Mouse (Mus musculus): ENCODE results near the gene Dcps. TPM values are rescaled to one million over a fixed set of nuclear protein-coding genes. Genes with fewer than 3 reads are reported as not detected.

Dcps gene
- total and polyA plus RNA-seq, 2 experiments: 21.0 to 27.4 TPM

DNA sequence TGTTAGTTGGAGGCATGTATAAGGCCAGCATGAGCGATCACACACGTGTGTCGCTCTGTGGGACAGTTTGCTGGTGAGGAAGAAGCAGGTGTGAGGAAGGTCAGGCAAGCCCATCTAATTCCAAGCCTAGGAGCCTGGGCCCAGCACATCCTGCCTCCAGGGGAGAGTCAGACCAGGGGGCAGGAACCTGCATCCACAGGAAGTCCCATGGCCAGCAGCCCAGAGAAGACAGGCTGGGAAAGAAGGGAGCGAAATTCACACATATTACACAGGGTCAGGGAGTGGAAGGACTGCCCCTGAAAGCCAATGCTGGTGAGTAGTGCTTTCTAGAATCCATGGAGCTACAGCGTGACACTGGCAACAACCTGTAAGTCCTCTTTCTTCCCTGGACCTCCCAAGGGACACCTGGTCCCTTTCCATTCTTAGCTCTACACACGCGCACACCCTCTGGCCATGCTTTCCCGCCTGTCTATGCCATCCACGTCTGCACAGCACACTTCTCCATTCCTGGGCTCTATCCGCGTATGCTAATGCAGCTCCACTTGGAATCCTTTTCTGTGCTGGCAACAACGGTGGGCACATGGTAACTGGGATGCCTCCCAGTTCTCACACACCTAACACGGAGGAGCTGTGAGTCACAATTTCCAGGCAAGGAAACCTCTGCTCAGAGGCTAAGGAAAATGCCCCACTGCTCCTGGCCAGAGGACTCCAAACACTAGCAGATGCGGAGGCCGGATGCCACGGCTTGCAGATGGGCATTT, 44.0 kb downstream of the Dcps start:
- H3K9ac ChIP-seq (ENCODE audit: low read depth, low read length): no peak overlapping the region
- no peaks in the 10 kb centered on the region for H3K27me3 ChIP-seq (ENCODE audit: control insufficient read depth, insufficient read depth, low read length)
- no peak for TF ChIP-seq CTCF (IDR thresholded peaks at IDR 0.05; ENCODE audit: low read depth, low read length)
- TF ChIP-seq POLR2A (IDR thresholded peaks at IDR 0.05; ENCODE audit: extremely low read depth, insufficient read depth, low read length): no peak
- H3K36me3 ChIP-seq (ENCODE audit: control insufficient read depth, insufficient read depth, low read length): no peaks in the 10 kb centered on the region
- peak overlapping the region; percentile 27 for H3K27ac ChIP-seq (replicated peaks; ENCODE audit: insufficient read depth, low read depth, low read length)
- peaks cover 40% of the 10 kb centered on the region for H3K4me1 ChIP-seq (ENCODE audit: control insufficient read depth, insufficient read depth, low read length)
- WGBS: 83% methylated on average over 16 of the region's 16 CpGs
- DNase-seq (ENCODE audit: extremely low read depth, low read depth, low spot score): no peak
- H3K79me2 ChIP-seq (ENCODE audit: control insufficient read depth, insufficient read depth, low read length): no peaks in the 10 kb centered on the region
- no peak overlapping the region for H3K4me3 ChIP-seq (ENCODE audit: insufficient read depth, low read depth, low read length)

DNA sequence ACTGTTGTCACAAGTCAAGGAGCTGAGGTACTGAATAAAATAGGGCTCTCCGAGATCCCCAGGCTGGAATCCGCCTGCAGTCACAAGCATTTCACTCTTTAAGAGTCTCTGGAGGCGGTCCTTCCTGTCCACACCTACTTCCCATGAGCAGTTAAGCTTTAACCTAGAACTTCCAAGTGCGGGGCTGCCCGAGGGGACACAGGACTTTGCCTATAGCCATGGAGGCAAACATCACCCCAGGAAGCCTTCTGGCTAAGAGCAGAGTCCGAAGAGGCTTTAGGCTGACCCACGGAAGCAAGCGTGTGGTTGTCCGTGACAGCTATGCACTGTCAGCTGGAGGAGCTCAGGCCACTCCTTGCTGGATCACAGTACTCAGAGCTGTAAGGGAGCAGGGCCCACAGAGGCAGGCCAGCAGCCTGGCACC, 46.9 kb downstream of the Dcps start:
- DNase-seq (ENCODE audit: extremely low read depth, low read depth, low spot score): peak; percentile 80
- Histone ChIP-seq H3K4me1 (ENCODE audit: control insufficient read depth, insufficient read depth, low read length) (peaks cover 53% of the 10 kb centered on the region), H3K36me3 (ENCODE audit: control insufficient read depth, insufficient read depth, low read length) (no peaks in the 10 kb centered on the region)

DNA sequence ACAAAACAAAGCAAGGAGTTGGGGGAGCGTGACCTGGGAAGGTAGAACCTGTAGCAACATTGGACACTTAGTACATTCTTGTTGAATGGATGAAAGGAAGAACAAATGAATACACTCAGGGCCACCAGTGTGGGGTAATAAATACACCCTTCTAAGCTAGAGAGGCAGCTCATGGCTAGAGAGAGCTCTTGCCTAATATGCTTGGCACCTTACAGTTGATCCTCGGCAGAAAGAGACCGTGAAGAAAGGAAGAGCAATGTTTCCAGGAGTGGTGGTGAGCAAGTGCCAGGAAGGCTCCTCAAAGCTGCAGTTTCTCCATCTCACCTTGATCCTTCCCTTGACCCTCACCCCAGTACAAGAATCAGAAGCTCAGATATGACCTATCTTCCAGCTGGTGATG, 47.3 kb downstream of the Dcps start:
- H3K4me1 ChIP-seq (ENCODE audit: control insufficient read depth, insufficient read depth, low read length): peaks cover 50% of the 10 kb centered on the region
- H3K4me3 ChIP-seq (ENCODE audit: insufficient read depth, low read depth, low read length): peak overlapping the region; percentile 62
- DNase-seq (ENCODE audit: extremely low read depth, low read depth, low spot score): peak; percentile 71
- no peaks in the 10 kb centered on the region for H3K36me3 ChIP-seq (ENCODE audit: control insufficient read depth, insufficient read depth, low read length)
- no peak for TF ChIP-seq CTCF (IDR thresholded peaks at IDR 0.05; ENCODE audit: low read depth, low read length)
- no peak for TF ChIP-seq POLR2A (IDR thresholded peaks at IDR 0.05; ENCODE audit: extremely low read depth, insufficient read depth, low read length)
- H3K79me2 ChIP-seq (ENCODE audit: control insufficient read depth, insufficient read depth, low read length): no peaks in the 10 kb centered on the region
- peak overlapping the region; percentile 99 for H3K27ac ChIP-seq (replicated peaks; ENCODE audit: insufficient read depth, low read depth, low read length)
- peak overlapping the region; percentile 90 for H3K9ac ChIP-seq (ENCODE audit: low read depth, low read length)
- 25% methylated on average over 3 of the region's 3 CpGs for WGBS
- no peaks in the 10 kb centered on the region for H3K27me3 ChIP-seq (ENCODE audit: control insufficient read depth, insufficient read depth, low read length)

More for the DNA sequence above, 46.9 kb downstream of the Dcps start:
- Histone ChIP-seq H3K27ac (replicated peaks; ENCODE audit: insufficient read depth, low read depth, low read length) (peak overlapping the region; percentile 99), H3K79me2 (ENCODE audit: control insufficient read depth, insufficient read depth, low read length) (no peaks in the 10 kb centered on the region), H3K4me3 (ENCODE audit: insufficient read depth, low read depth, low read length) (peak overlapping the region; percentile 62), H3K9ac (ENCODE audit: low read depth, low read length) (peak overlapping the region; percentile 90), H3K27me3 (ENCODE audit: control insufficient read depth, insufficient read depth, low read length) (no peaks in the 10 kb centered on the region)
- WGBS: 17% methylated on average over 9 of the region's 9 CpGs
- TF ChIP-seq CTCF (IDR thresholded peaks at IDR 0.05; ENCODE audit: low read depth, low read length) (no peak), POLR2A (IDR thresholded peaks at IDR 0.05; ENCODE audit: extremely low read depth, insufficient read depth, low read length) (no peak; the same call in 1 of the 2 replicates)

DNA sequence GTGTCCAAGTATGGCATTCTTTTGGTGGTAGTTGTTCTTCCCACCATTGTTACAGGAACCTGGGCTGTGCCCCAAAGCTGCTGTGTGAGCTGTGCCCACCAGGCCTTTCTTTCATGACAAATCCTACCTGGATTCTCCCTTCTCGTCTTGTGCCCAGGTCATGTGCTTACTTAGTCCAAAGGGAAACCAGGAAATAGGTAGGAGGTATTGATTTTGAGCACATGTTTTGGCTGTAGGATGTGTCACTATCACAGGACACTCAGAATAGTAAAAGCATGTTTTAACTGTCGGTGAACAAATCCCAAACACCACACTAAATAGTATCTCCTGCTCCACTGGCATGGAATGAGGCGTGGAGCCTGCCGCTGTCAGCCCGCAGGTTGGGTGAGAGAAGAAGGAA, 48.3 kb downstream of the Dcps start:
- H3K27ac ChIP-seq (replicated peaks; ENCODE audit: insufficient read depth, low read depth, low read length): peak overlapping the region; percentile 99
- no peaks in the 10 kb centered on the region for H3K79me2 ChIP-seq (ENCODE audit: control insufficient read depth, insufficient read depth, low read length)
- peak; percentile 98 for DNase-seq (ENCODE audit: extremely low read depth, low read depth, low spot score)
- WGBS: 14% methylated on average over 5 of the region's 5 CpGs
- no peaks in the 10 kb centered on the region for H3K36me3 ChIP-seq (ENCODE audit: control insufficient read depth, insufficient read depth, low read length)
- no peaks in the 10 kb centered on the region for H3K27me3 ChIP-seq (ENCODE audit: control insufficient read depth, insufficient read depth, low read length)
- peak; percentile 24; the same call in 1 of the 2 replicates for TF ChIP-seq POLR2A (IDR thresholded peaks at IDR 0.05; ENCODE audit: extremely low read depth, insufficient read depth, low read length)
- TF ChIP-seq CTCF (IDR thresholded peaks at IDR 0.05; ENCODE audit: low read depth, low read length): no peak
- H3K9ac ChIP-seq (ENCODE audit: low read depth, low read length): peak overlapping the region; percentile 90
- peaks cover 60% of the 10 kb centered on the region for H3K4me1 ChIP-seq (ENCODE audit: control insufficient read depth, insufficient read depth, low read length)
- H3K4me3 ChIP-seq (ENCODE audit: insufficient read depth, low read depth, low read length): peak overlapping the region; percentile 62

DNA sequence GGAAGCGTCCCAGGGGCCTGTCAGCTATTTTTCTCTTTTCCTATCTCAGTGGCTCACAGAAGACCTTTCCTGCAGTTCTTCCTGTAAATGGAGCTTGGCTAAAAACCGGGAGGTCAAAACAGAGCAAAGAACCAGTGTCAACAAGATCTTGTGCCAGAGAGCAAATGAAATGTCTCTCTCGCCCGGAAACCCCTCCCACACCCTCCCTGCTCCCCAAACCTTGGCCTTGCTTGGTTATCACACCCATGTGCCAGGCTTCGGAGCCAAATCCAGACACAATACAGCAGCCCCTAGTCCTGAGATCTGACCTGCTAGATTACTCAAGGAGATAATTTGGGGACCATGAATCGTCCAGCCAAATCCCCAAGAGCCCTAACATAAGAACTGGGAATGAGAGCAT, 48.7 kb downstream of the Dcps start:
- Histone ChIP-seq H3K4me3 (ENCODE audit: insufficient read depth, low read depth, low read length) (no peak overlapping the region), H3K79me2 (ENCODE audit: control insufficient read depth, insufficient read depth, low read length) (no peaks in the 10 kb centered on the region), H3K36me3 (ENCODE audit: control insufficient read depth, insufficient read depth, low read length) (no peaks in the 10 kb centered on the region), H3K27ac (replicated peaks; ENCODE audit: insufficient read depth, low read depth, low read length) (peak overlapping the region; percentile 99), H3K27me3 (ENCODE audit: control insufficient read depth, insufficient read depth, low read length) (no peaks in the 10 kb centered on the region), H3K9ac (ENCODE audit: low read depth, low read length) (peak overlapping the region; percentile 75), H3K4me1 (ENCODE audit: control insufficient read depth, insufficient read depth, low read length) (peaks cover 64% of the 10 kb centered on the region)
- peak; percentile 97 for DNase-seq (ENCODE audit: extremely low read depth, low read depth, low spot score)
- 3% methylated on average over 6 of the region's 6 CpGs for WGBS
- TF ChIP-seq CTCF (IDR thresholded peaks at IDR 0.05; ENCODE audit: low read depth, low read length) (no peak), POLR2A (IDR thresholded peaks at IDR 0.05; ENCODE audit: extremely low read depth, insufficient read depth, low read length) (no peak)

DNA sequence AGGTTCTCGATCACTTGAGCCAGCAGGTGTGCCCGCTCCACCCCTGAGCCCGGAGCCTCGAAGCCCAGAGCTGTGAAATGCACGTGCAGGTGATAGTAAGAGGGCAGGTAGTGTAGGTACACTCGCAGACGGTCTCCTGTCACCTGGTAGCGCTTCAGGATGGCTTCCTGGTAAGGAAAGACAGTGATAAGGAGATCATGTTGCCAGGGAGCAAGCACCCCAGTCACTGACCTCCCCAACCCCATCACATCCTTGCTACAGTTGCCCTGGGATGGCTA, 51.2 kb downstream of the Dcps start:
- DNase-seq (ENCODE audit: extremely low read depth, low read depth, low spot score): no peak
- H3K27ac ChIP-seq (replicated peaks; ENCODE audit: insufficient read depth, low read depth, low read length): peak overlapping the region; percentile 99

More for the DNA sequence above, 51.2 kb downstream of the Dcps start:
- WGBS: 53% methylated on average over 8 of the region's 8 CpGs
- no peaks in the 10 kb centered on the region for H3K36me3 ChIP-seq (ENCODE audit: control insufficient read depth, insufficient read depth, low read length)
- TF ChIP-seq POLR2A (IDR thresholded peaks at IDR 0.05; ENCODE audit: extremely low read depth, insufficient read depth, low read length) (no peak), CTCF (IDR thresholded peaks at IDR 0.05; ENCODE audit: low read depth, low read length) (no peak)
- peaks cover 66% of the 10 kb centered on the region for H3K4me1 ChIP-seq (ENCODE audit: control insufficient read depth, insufficient read depth, low read length)
- no peak overlapping the region for H3K4me3 ChIP-seq (ENCODE audit: insufficient read depth, low read depth, low read length)
- H3K27me3 ChIP-seq (ENCODE audit: control insufficient read depth, insufficient read depth, low read length): no peaks in the 10 kb centered on the region
- H3K9ac ChIP-seq (ENCODE audit: low read depth, low read length): peak overlapping the region; percentile 24; the same call in 1 of the 2 replicates
- no peaks in the 10 kb centered on the region for H3K79me2 ChIP-seq (ENCODE audit: control insufficient read depth, insufficient read depth, low read length)

Measured in liver, adult 2 months (tissue).